Mouse (Mus musculus): ENCODE results near the gene Pfkm. TPM values are rescaled to one million over a fixed set of nuclear protein-coding genes. Genes with fewer than 3 reads are reported as not detected.
A peak's percentile ranks its signal among the peaks of the same experiment; 100 is the strongest.

Gene Pfkm
- polyA plus RNA-seq, 1 experiment = 391 TPM

DNA sequence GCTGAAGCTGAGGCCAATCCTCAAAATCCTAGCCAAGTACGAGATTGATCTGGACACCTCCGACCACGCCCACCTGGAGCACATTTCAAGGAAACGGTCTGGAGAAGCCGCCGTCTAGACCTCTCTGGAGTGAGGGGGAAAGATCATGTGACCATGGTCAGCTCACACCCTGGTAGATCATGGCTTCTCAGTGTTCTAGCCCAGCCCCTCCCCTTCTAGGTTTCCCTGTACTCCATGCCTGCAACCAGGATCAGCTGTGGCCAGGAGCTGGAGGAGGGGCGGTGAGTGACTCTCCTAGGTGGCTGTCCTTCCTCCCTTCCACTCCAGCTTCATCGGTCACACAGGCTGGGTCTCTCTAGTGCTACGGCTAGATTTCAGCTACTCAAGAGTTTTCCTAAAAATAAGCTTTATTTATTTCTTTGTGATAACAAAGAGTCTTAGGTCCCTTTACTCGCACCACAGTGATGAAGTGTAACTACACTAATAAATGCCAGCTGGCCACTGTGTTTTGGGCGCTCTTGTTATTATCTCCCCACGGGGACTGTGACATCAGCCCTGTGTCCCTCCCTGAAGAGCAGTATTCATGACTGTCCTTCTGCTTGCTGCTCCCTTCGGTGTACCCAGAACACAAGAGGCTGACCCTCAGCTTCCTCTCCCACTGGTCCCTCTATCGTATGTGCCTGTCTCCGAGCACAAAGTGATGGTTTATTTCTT is 39.7 kb downstream of the Pfkm start:
- no peaks in the 10 kb centered on the region for H3K4me1 ChIP-seq (ENCODE audit: control insufficient read depth, insufficient read depth, low read length)
- H3K27ac ChIP-seq (ENCODE audit: insufficient read depth, low read length) = no peak overlapping the region
- H3K4me3 ChIP-seq (ENCODE audit: insufficient read depth, low read length) = no peak overlapping the region
- TF ChIP-seq CTCF (IDR thresholded peaks at IDR 0.05; ENCODE audit: extremely low read depth, insufficient read depth, low read length) = no peak
- no peak for TF ChIP-seq POLR2A (IDR thresholded peaks at IDR 0.05; ENCODE audit: extremely low read depth, insufficient read depth, low read length)

DNA sequence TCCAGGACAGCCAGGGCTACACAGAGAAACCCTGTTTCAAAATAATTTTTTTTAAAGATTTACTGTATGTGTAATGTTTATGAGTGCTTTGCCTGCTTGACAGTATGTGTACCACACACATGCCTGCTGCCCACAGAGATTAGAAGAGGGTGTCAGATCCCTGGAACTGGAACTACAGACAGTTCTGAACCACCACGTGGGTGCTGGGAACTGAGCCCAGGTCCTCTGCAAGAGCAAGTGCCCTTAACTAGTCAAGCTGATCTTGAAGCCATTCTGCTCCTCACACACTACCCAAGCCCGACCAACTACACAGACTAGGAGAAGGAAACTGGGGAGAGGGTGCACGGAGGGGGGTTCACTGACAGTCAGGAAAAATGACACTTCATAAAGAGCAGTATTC is 41.1 kb downstream of the Pfkm start:
- TF ChIP-seq CTCF (IDR thresholded peaks at IDR 0.05; ENCODE audit: extremely low read depth, insufficient read depth, low read length) = no peak
- TF ChIP-seq POLR2A (IDR thresholded peaks at IDR 0.05; ENCODE audit: extremely low read depth, insufficient read depth, low read length) = no peak
- Histone ChIP-seq H3K27ac (ENCODE audit: insufficient read depth, low read length) (peak overlapping the region; percentile 84; the same call in 1 of the 2 replicates), H3K4me3 (ENCODE audit: insufficient read depth, low read length) (no peak overlapping the region), H3K4me1 (ENCODE audit: control insufficient read depth, insufficient read depth, low read length) (no peaks in the 10 kb centered on the region)

DNA sequence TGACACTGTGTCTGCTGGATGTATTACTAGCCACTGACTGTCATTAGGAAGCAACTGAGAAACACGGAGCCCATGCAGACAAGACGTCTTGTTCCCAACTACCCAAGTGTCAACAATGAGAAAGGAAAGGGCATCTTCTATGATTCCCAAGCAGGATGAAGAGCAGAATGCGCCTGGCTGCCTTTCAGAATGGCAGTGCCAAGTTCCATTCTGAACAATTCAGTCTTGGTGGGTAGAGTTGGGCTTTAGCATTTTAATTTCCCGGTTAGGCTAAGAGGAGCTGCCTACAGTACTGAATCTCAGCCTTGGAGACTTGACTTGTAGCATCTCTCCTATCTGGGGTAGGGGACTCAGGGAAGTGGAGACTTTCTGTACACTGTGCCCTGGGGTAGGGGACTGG is 41.6 kb downstream of the Pfkm start:
- no peak for TF ChIP-seq CTCF (IDR thresholded peaks at IDR 0.05; ENCODE audit: extremely low read depth, insufficient read depth, low read length)
- TF ChIP-seq POLR2A (IDR thresholded peaks at IDR 0.05; ENCODE audit: extremely low read depth, insufficient read depth, low read length) = no peak

DNA sequence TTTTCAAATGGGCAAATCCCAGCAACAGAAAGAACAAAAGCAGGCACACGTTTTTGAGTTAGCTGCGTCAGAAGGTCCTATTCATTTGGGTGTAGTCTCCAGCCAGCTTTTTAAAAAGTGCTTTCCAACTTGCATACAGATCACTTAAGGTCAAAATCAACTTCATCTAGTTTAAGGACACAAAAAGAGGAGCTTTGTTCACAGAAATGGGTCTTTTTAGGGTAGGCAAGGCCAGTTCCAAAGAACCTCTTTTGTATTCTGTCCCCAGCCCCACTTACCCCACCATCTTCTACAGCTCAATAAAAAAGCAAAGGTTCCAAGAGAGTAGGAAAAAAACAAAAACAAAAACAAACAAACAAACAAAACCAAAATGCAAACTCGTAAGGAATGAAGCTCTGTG is 42.3 kb downstream of the Pfkm start:
- Histone ChIP-seq H3K4me3 (ENCODE audit: insufficient read depth, low read length) (no peak overlapping the region), H3K4me1 (ENCODE audit: control insufficient read depth, insufficient read depth, low read length) (no peaks in the 10 kb centered on the region), H3K27ac (ENCODE audit: insufficient read depth, low read length) (0 out of 2 replicates have a peak overlapping the region, but pooled peaks have one; percentile 55)
- no peak for TF ChIP-seq POLR2A (IDR thresholded peaks at IDR 0.05; ENCODE audit: extremely low read depth, insufficient read depth, low read length)
- no peak for TF ChIP-seq CTCF (IDR thresholded peaks at IDR 0.05; ENCODE audit: extremely low read depth, insufficient read depth, low read length)

More for the DNA sequence above, 41.6 kb downstream of the Pfkm start:
- Histone ChIP-seq H3K4me3 (ENCODE audit: insufficient read depth, low read length) (no peak overlapping the region), H3K4me1 (ENCODE audit: control insufficient read depth, insufficient read depth, low read length) (no peaks in the 10 kb centered on the region), H3K27ac (ENCODE audit: insufficient read depth, low read length) (peak overlapping the region; percentile 43; the same call in 1 of the 2 replicates)

DNA sequence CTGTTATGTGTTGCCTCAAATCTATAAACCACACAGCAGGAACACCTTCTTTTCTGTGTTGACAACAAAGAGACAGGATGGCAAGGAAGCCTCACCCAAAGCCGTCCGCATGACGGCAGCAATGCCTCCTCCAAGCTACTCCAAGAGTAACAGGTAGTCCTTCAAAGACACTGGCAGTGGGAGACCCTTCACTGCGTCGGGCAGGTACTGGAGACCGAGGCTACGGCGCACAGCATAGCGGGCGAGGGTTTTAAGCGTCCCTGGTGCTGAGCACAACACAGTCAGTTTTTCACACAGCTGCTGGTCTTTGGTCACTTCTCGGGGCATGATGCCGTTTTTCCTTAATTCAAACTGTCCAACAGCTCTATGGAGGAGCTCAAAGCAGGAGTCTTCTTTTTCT is 43.3 kb downstream of the Pfkm start:
- TF ChIP-seq CTCF (IDR thresholded peaks at IDR 0.05; ENCODE audit: extremely low read depth, insufficient read depth, low read length) (no peak), POLR2A (IDR thresholded peaks at IDR 0.05; ENCODE audit: extremely low read depth, insufficient read depth, low read length) (no peak)
- H3K27ac ChIP-seq (ENCODE audit: insufficient read depth, low read length) = peak overlapping the region; percentile 55; the same call in 1 of the 2 replicates
- no peak overlapping the region for H3K4me3 ChIP-seq (ENCODE audit: insufficient read depth, low read length)
- no peaks in the 10 kb centered on the region for H3K4me1 ChIP-seq (ENCODE audit: control insufficient read depth, insufficient read depth, low read length)

DNA sequence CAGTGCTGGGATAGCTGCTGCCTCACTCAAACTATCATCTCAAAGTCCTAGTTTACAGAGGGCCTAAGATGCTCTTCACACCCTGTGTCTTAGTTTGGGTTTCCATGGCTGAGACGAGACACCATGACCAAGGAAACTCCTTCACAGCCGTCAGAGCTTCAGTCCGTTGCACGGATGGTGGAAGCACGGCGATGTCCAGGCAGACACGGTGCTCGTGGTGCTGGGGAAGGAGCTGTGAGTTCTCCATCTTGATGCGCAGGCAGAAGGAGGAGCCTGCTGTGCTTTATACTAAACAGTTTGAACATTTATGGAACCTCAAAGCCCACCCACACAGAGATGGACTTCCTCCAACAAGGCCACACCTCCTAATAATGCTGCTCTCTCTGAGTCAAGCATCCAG is 44.5 kb downstream of the Pfkm start:
- no peak overlapping the region for H3K27ac ChIP-seq (ENCODE audit: insufficient read depth, low read length)
- H3K4me3 ChIP-seq (ENCODE audit: insufficient read depth, low read length) = no peak overlapping the region
- TF ChIP-seq CTCF (IDR thresholded peaks at IDR 0.05; ENCODE audit: extremely low read depth, insufficient read depth, low read length) = no peak
- TF ChIP-seq POLR2A (IDR thresholded peaks at IDR 0.05; ENCODE audit: extremely low read depth, insufficient read depth, low read length) = no peak
- H3K4me1 ChIP-seq (ENCODE audit: control insufficient read depth, insufficient read depth, low read length) = no peaks in the 10 kb centered on the region

DNA sequence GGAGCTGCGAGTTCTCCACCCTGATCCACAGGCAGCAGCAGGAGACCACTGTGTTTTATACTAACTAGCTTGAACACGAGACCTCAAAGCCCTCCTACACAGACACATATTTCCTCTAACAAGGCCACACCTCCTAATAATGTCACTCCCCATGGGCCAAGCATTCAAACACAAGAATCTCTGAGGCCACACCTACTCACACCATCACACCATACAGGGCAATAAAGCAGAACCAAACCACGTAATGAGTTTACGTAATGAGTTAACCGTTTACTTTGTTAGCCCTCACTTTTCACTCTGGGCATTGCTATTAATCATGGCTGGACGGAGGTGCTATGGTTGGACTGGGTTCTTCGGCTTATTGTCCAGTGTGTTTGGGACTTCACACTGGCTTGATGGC is 47.4 kb downstream of the Pfkm start:
- H3K4me3 ChIP-seq (ENCODE audit: insufficient read depth, low read length) = no peak overlapping the region
- H3K27ac ChIP-seq (ENCODE audit: insufficient read depth, low read length) = no peak overlapping the region
- TF ChIP-seq POLR2A (IDR thresholded peaks at IDR 0.05; ENCODE audit: extremely low read depth, insufficient read depth, low read length) = no peak
- TF ChIP-seq CTCF (IDR thresholded peaks at IDR 0.05; ENCODE audit: extremely low read depth, insufficient read depth, low read length) = no peak
- H3K4me1 ChIP-seq (ENCODE audit: control insufficient read depth, insufficient read depth, low read length) = peaks cover 2% of the 10 kb centered on the region; the same call in 1 of the 2 replicates

DNA sequence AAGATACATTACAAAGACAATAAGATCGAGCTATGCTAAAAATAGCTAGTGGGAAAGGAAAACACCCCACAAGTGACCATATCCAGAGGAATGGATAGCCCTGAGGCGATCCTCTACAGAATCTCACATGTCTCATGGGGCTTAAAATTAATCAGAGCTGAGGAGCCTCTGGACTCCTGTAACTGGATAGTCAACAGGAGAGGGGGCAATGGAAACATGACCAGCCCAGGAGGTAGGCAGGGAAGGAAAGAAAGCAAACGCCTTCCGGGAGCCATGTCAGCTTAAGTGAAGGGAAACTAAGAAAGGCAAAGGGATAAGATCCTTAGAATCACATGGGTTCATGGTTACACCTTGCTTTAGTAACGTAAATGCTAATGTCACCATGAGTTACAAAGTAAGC is 48.4 kb downstream of the Pfkm start:
- H3K27ac ChIP-seq (ENCODE audit: insufficient read depth, low read length) = no peak overlapping the region
- H3K4me3 ChIP-seq (ENCODE audit: insufficient read depth, low read length) = no peak overlapping the region
- H3K4me1 ChIP-seq (ENCODE audit: control insufficient read depth, insufficient read depth, low read length) = peaks cover 2% of the 10 kb centered on the region; the same call in 1 of the 2 replicates
- TF ChIP-seq POLR2A (IDR thresholded peaks at IDR 0.05; ENCODE audit: extremely low read depth, insufficient read depth, low read length) = no peak
- TF ChIP-seq CTCF (IDR thresholded peaks at IDR 0.05; ENCODE audit: extremely low read depth, insufficient read depth, low read length) = no peak

DNA sequence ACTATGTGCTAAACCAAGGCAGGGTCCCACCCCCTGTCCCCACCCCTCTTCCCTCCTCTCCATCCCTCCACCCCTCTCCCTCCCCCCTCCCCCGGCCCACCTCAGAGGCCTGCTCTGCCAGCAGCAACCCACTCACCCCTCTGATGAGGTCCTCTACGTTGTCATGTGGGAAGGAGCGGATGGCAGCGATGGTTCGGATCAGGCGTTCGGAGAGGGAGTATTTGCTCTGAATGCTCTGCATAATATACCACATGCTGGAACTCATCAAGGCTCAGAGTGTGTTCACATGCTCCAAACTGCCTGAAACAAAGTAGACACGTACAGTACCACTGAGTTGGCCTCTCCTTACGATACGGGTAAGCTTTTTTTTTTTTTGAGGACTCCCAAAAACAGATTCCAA is 50.1 kb downstream of the Pfkm start:
- Histone ChIP-seq H3K4me1 (ENCODE audit: control insufficient read depth, insufficient read depth, low read length) (peaks cover 2% of the 10 kb centered on the region; the same call in 1 of the 2 replicates), H3K4me3 (ENCODE audit: insufficient read depth, low read length) (no peak overlapping the region), H3K27ac (ENCODE audit: insufficient read depth, low read length) (no peak overlapping the region)
- TF ChIP-seq CTCF (IDR thresholded peaks at IDR 0.05; ENCODE audit: extremely low read depth, insufficient read depth, low read length) = no peak

DNA sequence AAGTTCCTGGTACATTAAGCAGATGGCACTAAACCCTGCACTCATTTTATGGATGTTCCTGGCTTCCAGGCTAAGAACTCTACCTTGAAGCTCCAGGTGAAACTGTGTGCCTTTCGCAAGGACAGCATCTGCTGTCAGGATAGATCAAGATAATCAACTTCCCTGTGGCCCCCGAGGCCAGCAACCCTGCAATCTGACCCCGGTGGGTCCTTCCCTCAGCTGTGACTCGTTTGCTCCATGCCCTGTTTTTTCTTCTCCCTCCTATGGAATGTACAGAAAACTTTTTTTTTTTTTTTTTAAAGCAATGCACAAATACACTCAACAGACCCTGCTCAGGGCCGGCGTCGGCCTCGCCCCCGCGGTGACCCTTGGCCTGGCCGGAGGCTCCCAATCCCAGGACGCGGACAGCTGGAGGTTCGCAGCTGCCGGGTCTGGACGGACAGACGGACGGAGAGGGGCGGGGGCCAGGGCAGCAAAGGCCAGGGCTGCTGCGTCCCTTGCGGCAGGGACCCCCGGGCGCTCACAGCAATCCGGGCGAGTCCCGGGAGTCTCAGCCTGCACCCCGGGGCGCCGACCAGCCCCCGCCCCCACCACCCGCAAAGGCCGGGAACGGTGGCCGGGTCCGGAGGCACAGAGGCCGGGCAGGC is 52.6 kb downstream of the Pfkm start:
- Histone ChIP-seq H3K4me3 (ENCODE audit: insufficient read depth, low read length) (peak overlapping the region; percentile 38), H3K4me1 (ENCODE audit: control insufficient read depth, insufficient read depth, low read length) (peaks cover 2% of the 10 kb centered on the region; the same call in 1 of the 2 replicates), H3K27ac (ENCODE audit: insufficient read depth, low read length) (no peak overlapping the region)
- TF ChIP-seq CTCF (IDR thresholded peaks at IDR 0.05; ENCODE audit: extremely low read depth, insufficient read depth, low read length) (no peak), POLR2A (IDR thresholded peaks at IDR 0.05; ENCODE audit: extremely low read depth, insufficient read depth, low read length) (no peak)

All from cortical plate, adult 2 months (tissue).